Mouse (Mus musculus): ENCODE data around the gene Tcte1.

The Tcte1 gene

GRCm38 (mm10) chr17:45515204-45515726, 8.0 kb upstream of the Tcte1 start:
- no peak for DNase-seq (ENCODE audit: low spot score)

GRCm38 (mm10) chr17:45515806-45516205, 7.4 kb upstream of the Tcte1 start:
- no peak for DNase-seq (ENCODE audit: low spot score)

- peak; percentile 72 for DNase-seq (ENCODE audit: low spot score)
These were observed 6.7 kb upstream of the Tcte1 start for GRCm38 (mm10) chr17:45516488-45516887.

- no peak for DNase-seq (ENCODE audit: low spot score)
These were observed 6.1 kb upstream of the Tcte1 start for GRCm38 (mm10) chr17:45517135-45517534.

GRCm38 (mm10) chr17:45517549-45518215, 5.6 kb upstream of the Tcte1 start:
- DNase-seq (ENCODE audit: low spot score) = no peak

GRCm38 (mm10) chr17:45518766-45519475, 4.3 kb upstream of the Tcte1 start:
- no peak for DNase-seq (ENCODE audit: low spot score)

- DNase-seq (ENCODE audit: low spot score) = no peak
These were observed 3.1 kb upstream of the Tcte1 start for GRCm38 (mm10) chr17:45520136-45520535.

GRCm38 (mm10) chr17:45524961-45525360, 1.7 kb downstream of the Tcte1 start:
- no peak for DNase-seq (ENCODE audit: low spot score)

- DNase-seq (ENCODE audit: low spot score) = no peak
These were observed 3.3 kb downstream of the Tcte1 start for GRCm38 (mm10) chr17:45526571-45526970.

GRCm38 (mm10) chr17:45530346-45530782, 7.1 kb downstream of the Tcte1 start:
- no peak for DNase-seq (ENCODE audit: low spot score)

- DNase-seq (ENCODE audit: low spot score) = no peak
These were observed 9.7 kb downstream of the Tcte1 start for GRCm38 (mm10) chr17:45532896-45533295.

GRCm38 (mm10) chr17:45536264-45536663, 13.0 kb downstream of the Tcte1 start:
- no peak for DNase-seq (ENCODE audit: low spot score)

- no peak for DNase-seq (ENCODE audit: low spot score)
These were observed 15.2 kb downstream of the Tcte1 start for GRCm38 (mm10) chr17:45538394-45538793.

- no peak for DNase-seq (ENCODE audit: low spot score)
These were observed 16.4 kb downstream of the Tcte1 start for GRCm38 (mm10) chr17:45539664-45540063.

- no peak for DNase-seq (ENCODE audit: low spot score)
These were observed 18.9 kb downstream of the Tcte1 start for GRCm38 (mm10) chr17:45542129-45542528.

- no peak for DNase-seq (ENCODE audit: low spot score)
These were observed 19.5 kb downstream of the Tcte1 start for GRCm38 (mm10) chr17:45542705-45543104.

- DNase-seq (ENCODE audit: low spot score) = no peak
These were observed 19.9 kb downstream of the Tcte1 start for GRCm38 (mm10) chr17:45543115-45543514.

- no peak for DNase-seq (ENCODE audit: low spot score)
These were observed 21.0 kb downstream of the Tcte1 start for GRCm38 (mm10) chr17:45544001-45544872.

GRCm38 (mm10) chr17:45544873-45545277, 21.6 kb downstream of the Tcte1 start:
- no peak for DNase-seq (ENCODE audit: low spot score)

- no peak for DNase-seq (ENCODE audit: low spot score)
These were observed 22.2 kb downstream of the Tcte1 start for GRCm38 (mm10) chr17:45545278-45545961.

- DNase-seq (ENCODE audit: low spot score) = no peak
These were observed 23.7 kb downstream of the Tcte1 start for GRCm38 (mm10) chr17:45546941-45547340.
